Mouse (Mus musculus) cerebellum, adult 2 months (tissue): ENCODE results near the gene Pros1.

Experiments used
- CTCF ChIP-seq: fragments of 200-500 bp; IDR thresholded peaks from 2 replicates; pipeline ENCODE4 v1.5.1; 2011; ENCODE audit warnings: low read depth, mild to moderate bottlenecking, control low read depth, low read length, moderate library complexity, borderline replicate concordance; ENCODE audit not compliant: insufficient read depth
- POLR2A ChIP-seq: fragments of 200-500 bp; IDR thresholded peaks from 2 replicates; pipeline ENCODE4 v1.6.1; 2011; ENCODE audit warnings: low read length, control low read depth, borderline replicate concordance; ENCODE audit not compliant: insufficient read depth

DNA sequence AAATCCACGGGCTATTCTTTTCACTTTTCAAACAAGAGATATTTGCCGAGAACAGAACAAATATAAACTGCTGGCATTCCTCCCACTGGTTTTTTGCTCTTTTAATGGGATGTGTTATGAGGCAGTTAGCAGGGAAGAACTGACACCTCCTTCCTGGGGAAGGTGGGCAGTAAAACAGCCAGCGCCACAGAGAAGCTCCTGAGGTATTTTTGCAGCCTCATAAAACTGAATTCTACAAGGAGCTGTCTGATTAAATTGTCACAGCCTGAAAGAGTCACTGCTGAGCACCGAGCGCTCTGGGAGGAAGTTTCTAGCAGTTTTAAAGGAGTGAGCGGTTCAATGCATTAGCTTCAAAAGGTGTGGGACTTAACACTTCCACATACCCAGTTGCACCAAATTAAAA is 110.3 kb downstream of the Pros1 start:
- no peak for TF ChIP-seq POLR2A
- no peak for TF ChIP-seq CTCF
